Mouse (Mus musculus) T-cell, adult 2 months (primary cell): Measurements from ENCODE around the gene Atf3.
A peak's percentile ranks its signal among the peaks of the same experiment; 100 is the strongest.

Experiments used
- DNase-seq: peaks from one replicate; pipeline ENCODE4 v3.0.0; 2022; ENCODE audit warnings: low spot score

Gene Atf3

GRCm38 (mm10) chr1:191192213-191192612, 25.6 kb downstream of the Atf3 start:
- no peak for DNase-seq

- DNase-seq, result no peak
Observed at GRCm38 (mm10) chr1:191189671-191190372, 28.0 kb downstream of the Atf3 start.

- no peak for DNase-seq
Observed at GRCm38 (mm10) chr1:191186386-191186770, 31.5 kb downstream of the Atf3 start.

- no peak for DNase-seq
Observed at GRCm38 (mm10) chr1:191185761-191186385, 32.0 kb downstream of the Atf3 start.

GRCm38 (mm10) chr1:191184841-191185251, 33.0 kb downstream of the Atf3 start:
- no peak for DNase-seq

- DNase-seq, result no peak
Observed at GRCm38 (mm10) chr1:191184066-191184815, 33.6 kb downstream of the Atf3 start.

- peak; percentile 64 for DNase-seq
Observed at GRCm38 (mm10) chr1:191183163-191184065, 34.4 kb downstream of the Atf3 start.

- no peak for DNase-seq
Observed at GRCm38 (mm10) chr1:191182431-191183162, 35.2 kb downstream of the Atf3 start.

- DNase-seq, result no peak
Observed at GRCm38 (mm10) chr1:191181469-191182259, 36.2 kb downstream of the Atf3 start.

- no peak for DNase-seq
Observed at GRCm38 (mm10) chr1:191180397-191180796, 37.4 kb downstream of the Atf3 start.

- no peak for DNase-seq
Observed at GRCm38 (mm10) chr1:191179846-191180245, 38.0 kb downstream of the Atf3 start.

GRCm38 (mm10) chr1:191178511-191179188, 39.2 kb downstream of the Atf3 start:
- no peak for DNase-seq

- DNase-seq, result no peak
Observed at GRCm38 (mm10) chr1:191176887-191177286, 41.0 kb downstream of the Atf3 start.

- DNase-seq, result no peak
Observed at GRCm38 (mm10) chr1:191172487-191172886, 45.4 kb downstream of the Atf3 start.

GRCm38 (mm10) chr1:191170444-191170843, 47.4 kb downstream of the Atf3 start:
- no peak for DNase-seq

- no peak for DNase-seq
Observed at GRCm38 (mm10) chr1:191166189-191166588, 51.6 kb downstream of the Atf3 start.

GRCm38 (mm10) chr1:191164717-191165116, 53.1 kb downstream of the Atf3 start, which contains the start of gene Fam71a:
TSS of gene Fam71a (minus strand) at chr1:191164817.
- DNase-seq, result no peak

GRCm38 (mm10) chr1:191154314-191154713, 63.5 kb downstream of the Atf3 start:
- no peak for DNase-seq

- peak; percentile 35 for DNase-seq
Observed at GRCm38 (mm10) chr1:191153052-191153451, 64.8 kb downstream of the Atf3 start.
